Mouse (Mus musculus): ENCODE measurements around the gene Dgki.

The Dgki gene

GRCm38 (mm10) chr6:36844258-36844657, 455.7 kb downstream of the Dgki start:
- no peak for DNase-seq (ENCODE audit: low read depth)

- DNase-seq (ENCODE audit: low read depth), result no peak
Observed at GRCm38 (mm10) chr6:36843031-36843488, 456.9 kb downstream of the Dgki start.

GRCm38 (mm10) chr6:36842101-36842922, 457.7 kb downstream of the Dgki start:
- no peak for DNase-seq (ENCODE audit: low read depth)

- DNase-seq (ENCODE audit: low read depth), result no peak
Observed at GRCm38 (mm10) chr6:36841701-36842100, 458.3 kb downstream of the Dgki start.

GRCm38 (mm10) chr6:36841174-36841573, 458.8 kb downstream of the Dgki start:
- DNase-seq (ENCODE audit: low read depth), result no peak

GRCm38 (mm10) chr6:36838747-36839146, 461.2 kb downstream of the Dgki start:
- DNase-seq (ENCODE audit: low read depth), result no peak

- DNase-seq (ENCODE audit: low read depth), result no peak
Observed at GRCm38 (mm10) chr6:36835351-36835750, 464.6 kb downstream of the Dgki start.

- DNase-seq (ENCODE audit: low read depth), result no peak
Observed at GRCm38 (mm10) chr6:36834695-36835265, 465.2 kb downstream of the Dgki start.

- no peak for DNase-seq (ENCODE audit: low read depth)
Observed at GRCm38 (mm10) chr6:36832681-36833080, 467.3 kb downstream of the Dgki start.

GRCm38 (mm10) chr6:36832207-36832606, 467.8 kb downstream of the Dgki start:
- DNase-seq (ENCODE audit: low read depth), result no peak

- no peak for DNase-seq (ENCODE audit: low read depth)
Observed at GRCm38 (mm10) chr6:36830371-36830925, 469.5 kb downstream of the Dgki start.

- DNase-seq (ENCODE audit: low read depth), result no peak
Observed at GRCm38 (mm10) chr6:36819784-36820050, 480.3 kb downstream of the Dgki start.

- no peak for DNase-seq (ENCODE audit: low read depth)
Observed at GRCm38 (mm10) chr6:36819019-36819783, 480.8 kb downstream of the Dgki start.

GRCm38 (mm10) chr6:36818281-36819018, 481.5 kb downstream of the Dgki start:
- no peak for DNase-seq (ENCODE audit: low read depth)

- DNase-seq (ENCODE audit: low read depth), result no peak
Observed at GRCm38 (mm10) chr6:36816666-36817065, 483.3 kb downstream of the Dgki start.

- DNase-seq (ENCODE audit: low read depth), result no peak
Observed at GRCm38 (mm10) chr6:36815992-36816391, 484.0 kb downstream of the Dgki start.

- DNase-seq (ENCODE audit: low read depth), result no peak
Observed at GRCm38 (mm10) chr6:36812666-36813515, 487.1 kb downstream of the Dgki start.

GRCm38 (mm10) chr6:36810448-36810847, 489.5 kb downstream of the Dgki start:
- no peak for DNase-seq (ENCODE audit: low read depth)

- no peak for DNase-seq (ENCODE audit: low read depth)
Observed at GRCm38 (mm10) chr6:36809747-36810285, 490.2 kb downstream of the Dgki start, which contains the start of gene Ptn. Ptn (minus strand) TSS chr6:36810220.

- no peak for DNase-seq (ENCODE audit: low read depth)
Observed at GRCm38 (mm10) chr6:36809311-36809726, 490.7 kb downstream of the Dgki start.

All from 416B (cell line).